Mouse (Mus musculus) forebrain, embryonic 15.5 days (tissue): ENCODE results near the gene Pdzrn3. TPM values are rescaled to one million over a fixed set of nuclear protein-coding genes. Genes with fewer than 3 reads are reported as not detected.
A peak's percentile ranks its signal among the peaks of the same experiment; 100 is the strongest.

Experiments
- ATAC-seq: fragments of 200-750 bp; cut with Nextera tagmentation; replicated peaks from 2 replicates; pipeline ENCODE4 v1.8.0; 2017; ENCODE audit warnings: mild to moderate bottlenecking, moderate TSS enrichment, moderate library complexity
- H3K27ac ChIP-seq: fragments of 300-500 bp; sonication (generic); replicated peaks from 2 replicates; pipeline ENCODE4 v1.5.1; 2015; ENCODE audit warnings: mild to moderate bottlenecking, inconsistent platforms
- H3K27me3 ChIP-seq: fragments of 300-500 bp; sonication (generic); 2 replicates; pipeline ENCODE4 v1.6.1; 2015; ENCODE audit warnings: inconsistent platforms
- H3K36me3 ChIP-seq: fragments of 300-500 bp; sonication (generic); 2 replicates; pipeline ENCODE4 v1.6.1; 2015; ENCODE audit warnings: mild to moderate bottlenecking, inconsistent platforms
- H3K4me1 ChIP-seq: fragments of 300-500 bp; sonication (generic); 2 replicates; pipeline ENCODE4 v1.6.1; 2015; ENCODE audit warnings: inconsistent platforms
- H3K4me2 ChIP-seq: fragments of 300-500 bp; sonication (generic); replicated peaks from 2 replicates; pipeline ENCODE4 v1.6.1; 2015; ENCODE audit warnings: mild to moderate bottlenecking, inconsistent platforms
- H3K4me3 ChIP-seq: fragments of 300-500 bp; sonication (generic); 2 replicates; pipeline ENCODE4 v1.5.1; 2015; ENCODE audit warnings: mild to moderate bottlenecking, inconsistent platforms
- H3K9ac ChIP-seq: fragments of 300-500 bp; sonication (generic); replicated peaks from 2 replicates; pipeline ENCODE4 v1.6.1; 2015; ENCODE audit warnings: mild to moderate bottlenecking, inconsistent platforms
- H3K9me3 ChIP-seq: fragments of 300-500 bp; sonication (generic); 2 replicates; pipeline ENCODE4 v1.6.1; 2016; ENCODE audit warnings: inconsistent platforms
- WGBS: fragments of 180-500 bp; shearing (Covaris S2); methylation state at CpG from one replicate; pipeline ENCODE4 v1.1.7; 2015; ENCODE audit warnings: mixed read lengths; 5-methylcytosine and 5-hydroxymethylcytosine counted together
- polyA plus RNA-seq: library from polyadenylated mRNA; unstranded; fragments of >200 nt; fragmentation: Nextera tagmentation; extraction: Ambion mirVana; gene quantifications from 2 replicates; pipeline ENCODE4 v1.2.1, GENCODE M21; 2015

The Pdzrn3 gene
- polyA plus RNA-seq, 1 experiment from 2014 or later, result 21.9 TPM

- WGBS, result 95% methylated on average over 5 of the region's 5 CpGs
- no peak overlapping the region for H3K4me2 ChIP-seq
- no peak for ATAC-seq
- no peaks in the 10 kb centered on the region for H3K27me3 ChIP-seq
- H3K27ac ChIP-seq, result no peak overlapping the region
- H3K9ac ChIP-seq, result no peak overlapping the region
- H3K4me1 ChIP-seq, result peaks cover 9% of the 10 kb centered on the region
- no peaks in the 10 kb centered on the region for H3K9me3 ChIP-seq
- no peak overlapping the region for H3K4me3 ChIP-seq
- H3K36me3 ChIP-seq, result no peaks in the 10 kb centered on the region
Measured at GRCm38 (mm10) chr6:101363904-101364303, 13.8 kb downstream of the Pdzrn3 start.

DNA sequence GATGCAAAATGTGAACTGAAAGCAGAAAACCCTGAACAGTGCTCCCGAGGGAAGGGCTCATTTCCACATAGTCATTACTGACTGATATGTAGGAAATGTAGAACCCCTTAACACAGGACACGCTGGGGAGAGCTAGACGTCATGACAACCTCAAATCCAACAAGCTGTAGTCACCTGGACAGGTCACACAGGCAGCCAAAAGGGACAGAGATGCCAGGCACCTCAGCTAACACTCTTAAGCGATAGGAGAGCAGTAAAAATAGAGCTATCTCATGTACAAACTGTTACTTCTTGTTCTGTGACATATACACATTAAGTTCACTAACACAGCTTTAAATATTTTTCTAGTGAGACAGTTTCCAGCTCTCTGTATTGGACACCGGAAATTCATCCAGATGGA, 15.0 kb downstream of the Pdzrn3 start:
- H3K36me3 ChIP-seq, result no peaks in the 10 kb centered on the region
- peaks cover 9% of the 10 kb centered on the region for H3K4me1 ChIP-seq
- H3K4me3 ChIP-seq, result no peak overlapping the region
- no peaks in the 10 kb centered on the region for H3K9me3 ChIP-seq
- no peak overlapping the region for H3K27ac ChIP-seq
- no peaks in the 10 kb centered on the region for H3K27me3 ChIP-seq
- H3K9ac ChIP-seq, result no peak overlapping the region
- WGBS, result 81% methylated on average over 5 of the region's 5 CpGs
- ATAC-seq, result no peak
- H3K4me2 ChIP-seq, result no peak overlapping the region

DNA sequence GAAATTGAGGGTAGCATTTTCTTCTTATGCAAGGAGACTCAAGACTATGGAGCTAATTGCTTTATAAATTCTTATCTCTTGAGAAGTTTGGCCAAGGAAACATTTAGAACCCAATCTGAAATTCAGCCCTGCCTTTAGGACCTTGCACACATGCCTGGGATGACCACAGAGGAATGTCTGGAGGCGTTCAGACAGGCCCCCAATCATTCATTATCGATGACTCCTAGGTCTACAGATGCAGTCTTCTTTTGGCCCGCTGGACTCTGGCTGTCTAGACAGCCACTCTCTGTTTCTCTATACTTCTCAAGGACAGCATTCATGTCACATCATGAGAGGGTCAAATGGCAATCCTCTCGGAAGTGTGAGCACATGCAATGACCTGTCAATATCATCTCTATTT, 15.4 kb downstream of the Pdzrn3 start:
- Histone ChIP-seq H3K27me3 (no peaks in the 10 kb centered on the region), H3K4me2 (no peak overlapping the region), H3K4me1 (peaks cover 9% of the 10 kb centered on the region), H3K9ac (no peak overlapping the region), H3K36me3 (no peaks in the 10 kb centered on the region), H3K4me3 (no peak overlapping the region), H3K27ac (no peak overlapping the region), H3K9me3 (no peaks in the 10 kb centered on the region)
- WGBS, result 82% methylated on average over 4 of the region's 4 CpGs
- no peak for ATAC-seq

- 69% methylated on average over 12 of the region's 12 CpGs for WGBS
- Histone ChIP-seq H3K4me1 (peaks cover 4% of the 10 kb centered on the region; the same call in 1 of the 2 replicates), H3K27me3 (no peaks in the 10 kb centered on the region), H3K4me3 (no peak overlapping the region), H3K36me3 (no peaks in the 10 kb centered on the region), H3K9me3 (no peaks in the 10 kb centered on the region), H3K4me2 (no peak overlapping the region), H3K27ac (no peak overlapping the region), H3K9ac (no peak overlapping the region)
- ATAC-seq, result no peak
Measured at GRCm38 (mm10) chr6:101360211-101360737, 17.4 kb downstream of the Pdzrn3 start.

- ATAC-seq, result no peak
Measured at GRCm38 (mm10) chr6:101359646-101360045, 18.1 kb downstream of the Pdzrn3 start.

GRCm38 (mm10) chr6:101354887-101355286, 22.8 kb downstream of the Pdzrn3 start:
- no peak overlapping the region for H3K9ac ChIP-seq
- no peak overlapping the region for H3K4me2 ChIP-seq
- no peaks in the 10 kb centered on the region for H3K27me3 ChIP-seq
- ATAC-seq, result no peak
- H3K4me1 ChIP-seq, result peaks cover 36% of the 10 kb centered on the region
- H3K9me3 ChIP-seq, result no peaks in the 10 kb centered on the region
- no peak overlapping the region for H3K4me3 ChIP-seq
- WGBS, result 10% methylated on average over 1 of the region's 1 CpGs
- H3K36me3 ChIP-seq, result no peaks in the 10 kb centered on the region
- H3K27ac ChIP-seq, result no peak overlapping the region

More at GRCm38 (mm10) chr6:101359646-101360045, 18.1 kb downstream of the Pdzrn3 start:
- Histone ChIP-seq H3K4me3 (no peak overlapping the region), H3K4me1 (peaks cover 10% of the 10 kb centered on the region), H3K9ac (no peak overlapping the region), H3K27me3 (no peaks in the 10 kb centered on the region), H3K4me2 (no peak overlapping the region), H3K36me3 (no peaks in the 10 kb centered on the region), H3K9me3 (no peaks in the 10 kb centered on the region), H3K27ac (no peak overlapping the region)
- 68% methylated on average over 4 of the region's 4 CpGs for WGBS

DNA sequence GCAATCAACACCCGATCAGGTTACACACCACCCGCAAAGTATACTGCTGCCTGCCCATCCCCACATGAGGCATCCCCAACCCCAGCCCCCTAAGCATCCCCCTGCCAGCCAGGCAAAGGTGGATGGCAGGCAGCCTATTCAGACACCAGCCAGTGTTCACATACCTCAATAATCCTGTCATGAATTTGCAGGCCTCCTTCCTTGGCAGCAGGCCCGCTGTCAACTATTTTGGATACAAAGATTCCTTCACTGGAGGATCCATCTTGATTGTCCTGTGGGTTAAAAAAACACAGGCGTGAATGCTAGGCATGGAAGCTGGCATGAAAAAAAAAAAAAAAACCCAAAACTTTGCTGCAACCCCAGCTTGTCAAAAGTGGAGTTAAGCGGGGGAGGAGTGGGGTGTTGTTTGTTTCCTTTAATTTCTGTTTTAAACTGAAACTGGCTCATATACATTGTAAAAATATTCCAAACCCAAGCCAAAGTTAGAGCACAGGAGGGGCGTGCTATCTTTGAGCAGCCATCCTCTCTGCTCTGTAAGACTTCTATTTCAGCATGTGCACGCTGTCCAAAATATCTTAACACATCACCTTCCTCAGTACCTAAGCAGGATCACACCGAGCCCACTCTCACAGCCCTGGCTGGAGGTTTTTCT, 23.3 kb downstream of the Pdzrn3 start:
- no peak overlapping the region for H3K27ac ChIP-seq
- WGBS, result 24% methylated on average over 8 of the region's 8 CpGs
- no peak overlapping the region for H3K4me2 ChIP-seq
- H3K27me3 ChIP-seq, result no peaks in the 10 kb centered on the region
- peaks cover 36% of the 10 kb centered on the region for H3K4me1 ChIP-seq
- H3K9ac ChIP-seq, result no peak overlapping the region
- no peaks in the 10 kb centered on the region for H3K9me3 ChIP-seq
- ATAC-seq, result peak; percentile 61
- no peak overlapping the region for H3K4me3 ChIP-seq
- H3K36me3 ChIP-seq, result no peaks in the 10 kb centered on the region

DNA sequence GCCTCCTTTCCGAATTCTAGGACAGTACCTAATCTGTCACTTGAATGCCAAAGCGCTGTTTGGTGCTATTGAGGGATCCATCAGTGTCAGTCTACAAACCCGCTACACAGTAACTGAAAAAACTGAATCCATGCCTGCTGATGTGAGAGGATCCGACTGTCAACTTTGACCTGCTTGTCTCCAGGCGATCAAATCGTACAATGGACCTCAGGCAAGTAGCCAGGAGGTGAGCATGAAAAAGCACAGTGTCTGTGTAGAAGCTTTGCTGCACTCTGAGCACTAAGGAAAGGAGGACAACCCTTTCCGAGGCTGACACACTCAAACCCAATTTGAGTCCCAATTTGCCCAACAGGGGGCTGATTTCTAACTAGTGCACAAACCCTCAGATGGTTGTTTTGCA, 24.0 kb downstream of the Pdzrn3 start:
- 34% methylated on average over 7 of the region's 7 CpGs for WGBS
- Histone ChIP-seq H3K4me2 (no peak overlapping the region), H3K9ac (no peak overlapping the region), H3K4me3 (no peak overlapping the region), H3K36me3 (no peaks in the 10 kb centered on the region), H3K27me3 (no peaks in the 10 kb centered on the region), H3K9me3 (no peaks in the 10 kb centered on the region), H3K4me1 (peaks cover 36% of the 10 kb centered on the region), H3K27ac (no peak overlapping the region)
- ATAC-seq, result no peak; the same call in 1 of the 2 replicates

DNA sequence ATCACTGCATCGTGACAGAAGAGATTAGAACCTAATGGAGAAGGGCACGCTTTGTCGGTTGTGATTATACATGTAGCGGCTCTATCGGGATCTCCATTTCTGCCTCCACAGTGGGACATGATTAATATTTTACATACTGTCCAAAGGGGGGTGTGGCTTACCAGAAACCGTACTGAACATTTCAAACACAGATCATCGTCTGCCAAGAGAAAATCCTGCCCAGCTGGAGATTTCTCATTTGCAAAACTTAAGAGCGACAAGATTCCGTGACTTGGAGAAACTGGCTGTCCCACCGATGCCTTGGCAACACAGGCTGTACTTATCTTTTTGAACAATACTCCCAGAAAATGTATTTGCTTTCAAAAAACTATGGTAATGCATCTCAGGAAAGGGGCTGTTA, 25.1 kb downstream of the Pdzrn3 start:
- WGBS, result 67% methylated on average over 10 of the region's 10 CpGs
- Histone ChIP-seq H3K4me1 (peaks cover 36% of the 10 kb centered on the region), H3K27ac (no peak overlapping the region), H3K9me3 (no peaks in the 10 kb centered on the region), H3K27me3 (no peaks in the 10 kb centered on the region), H3K9ac (no peak overlapping the region), H3K4me2 (no peak overlapping the region), H3K36me3 (no peaks in the 10 kb centered on the region), H3K4me3 (no peak overlapping the region)
- ATAC-seq, result no peak

DNA sequence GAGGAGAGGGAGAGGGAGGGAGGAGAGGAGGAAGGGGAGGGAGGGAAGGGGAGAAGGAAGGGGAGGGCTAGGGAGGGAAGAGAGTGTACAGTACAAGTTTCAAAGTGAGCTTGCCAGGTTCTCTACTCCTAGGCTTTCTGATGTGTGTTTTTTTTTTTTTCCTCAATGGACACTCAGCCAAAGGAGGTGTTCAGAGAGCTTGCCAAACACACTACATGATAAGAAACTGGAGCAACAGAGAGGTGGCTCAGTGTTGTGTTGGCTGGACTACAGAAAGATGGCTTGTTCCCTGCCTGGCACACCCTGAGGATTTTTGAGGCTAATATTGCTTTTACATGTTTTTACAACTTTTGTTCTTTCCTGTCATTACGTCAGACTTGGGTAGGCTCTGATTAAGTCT, 26.6 kb downstream of the Pdzrn3 start:
- H3K4me3 ChIP-seq, result no peak overlapping the region

DNA sequence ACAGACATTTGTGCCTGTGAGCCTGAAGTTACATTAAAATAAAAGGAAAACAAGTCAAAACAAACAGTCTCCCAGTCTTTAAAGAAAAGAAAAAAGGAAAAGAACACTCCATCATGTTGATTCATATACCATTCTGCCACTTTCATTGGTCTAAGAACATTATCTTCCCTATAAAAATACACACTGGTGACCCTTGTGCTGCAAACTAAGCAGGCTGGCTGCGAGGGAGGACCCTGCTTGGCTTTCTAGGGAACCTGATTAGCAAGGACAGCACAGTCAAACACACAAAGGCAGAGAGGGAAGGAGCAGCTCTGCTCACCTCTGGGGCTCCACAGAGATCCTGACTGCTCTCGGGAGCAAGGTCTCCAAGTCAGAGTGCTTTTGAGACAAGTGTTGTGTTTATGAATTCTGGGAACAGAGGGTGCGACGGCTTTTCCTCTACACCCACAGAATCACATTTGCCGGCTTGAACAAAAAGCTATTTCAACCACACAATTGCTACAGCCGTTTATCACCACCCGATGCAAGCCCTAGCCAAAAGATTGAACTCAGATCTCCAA, 27.2 kb downstream of the Pdzrn3 start:
- Histone ChIP-seq H3K27ac (no peak overlapping the region), H3K4me1 (peaks cover 32% of the 10 kb centered on the region), H3K4me3 (no peak overlapping the region), H3K4me2 (no peak overlapping the region), H3K27me3 (no peaks in the 10 kb centered on the region), H3K9ac (no peak overlapping the region), H3K36me3 (no peaks in the 10 kb centered on the region), H3K9me3 (no peaks in the 10 kb centered on the region)
- 28% methylated on average over 7 of the region's 7 CpGs for WGBS
- ATAC-seq, result no peak

More for the DNA sequence above, 26.6 kb downstream of the Pdzrn3 start:
- Histone ChIP-seq H3K27ac (no peak overlapping the region), H3K4me1 (peaks cover 32% of the 10 kb centered on the region), H3K9ac (no peak overlapping the region), H3K9me3 (no peaks in the 10 kb centered on the region), H3K36me3 (no peaks in the 10 kb centered on the region), H3K27me3 (no peaks in the 10 kb centered on the region), H3K4me2 (no peak overlapping the region)
- ATAC-seq, result no peak
- 65% methylated on average over 1 of the region's 1 CpGs for WGBS

- Histone ChIP-seq H3K9me3 (no peaks in the 10 kb centered on the region), H3K27ac (no peak overlapping the region), H3K4me2 (no peak overlapping the region), H3K27me3 (no peaks in the 10 kb centered on the region), H3K9ac (no peak overlapping the region), H3K4me3 (no peak overlapping the region), H3K36me3 (no peaks in the 10 kb centered on the region), H3K4me1 (peaks cover 14% of the 10 kb centered on the region)
- 67% methylated on average over 5 of the region's 5 CpGs for WGBS
- ATAC-seq, result no peak
Measured at GRCm38 (mm10) chr6:101348496-101348895, 29.2 kb downstream of the Pdzrn3 start.
